Mouse (Mus musculus) stomach, postnatal 0 days (tissue): ENCODE data around the gene Tmem205.

Experiments used
- CTCF ChIP-seq: IDR thresholded peaks from 2 replicates; pipeline ENCODE4 v1.5.1; 2016; ENCODE audit warnings: antibody characterized with exemption, low read depth, mild to moderate bottlenecking, moderate library complexity
- EP300 ChIP-seq: optimal IDR thresholded peaks from 2 replicates; pipeline ENCODE3; 2016; ENCODE audit warnings: antibody characterized with exemption

- TF ChIP-seq CTCF (no peak), EP300 (no peak)
These were observed 4.7 kb upstream of the Tmem205 start for GRCm38 (mm10) chr9:21932006-21932405.
